Mouse (Mus musculus) intestine, embryonic 15.5 days (tissue): ENCODE results near the gene Reps2. TPM values are rescaled to one million over a fixed set of nuclear protein-coding genes. Genes with fewer than 3 reads are reported as not detected.

ENCODE experiments used
- ATAC-seq: fragments of 200-750 bp; cut with Nextera tagmentation; 2 replicates; pipeline ENCODE4 v1.8.0; 2017; ENCODE audit warnings: moderate TSS enrichment, moderate library complexity
- H3K27ac ChIP-seq: fragments of 300-500 bp; sonication (generic); 2 replicates; pipeline ENCODE4 v1.5.1; 2015; ENCODE audit warnings: mild to moderate bottlenecking, inconsistent platforms
- H3K27me3 ChIP-seq: fragments of 300-500 bp; sonication (generic); replicated peaks from 2 replicates; pipeline ENCODE4 v1.6.1; 2015; ENCODE audit warnings: inconsistent platforms
- H3K36me3 ChIP-seq: fragments of 300-500 bp; sonication (generic); 2 replicates; pipeline ENCODE4 v1.6.1; 2015; ENCODE audit warnings: inconsistent platforms
- H3K4me1 ChIP-seq: fragments of 300-500 bp; sonication (generic); replicated peaks from 2 replicates; pipeline ENCODE4 v1.6.1; 2015; ENCODE audit warnings: inconsistent platforms
- H3K4me2 ChIP-seq: fragments of 300-500 bp; sonication (generic); replicated peaks from 2 replicates; pipeline ENCODE4 v1.6.1; 2015; ENCODE audit warnings: mild to moderate bottlenecking, inconsistent platforms
- H3K4me3 ChIP-seq: fragments of 300-500 bp; sonication (generic); replicated peaks from 2 replicates; pipeline ENCODE4 v1.5.1; 2015; ENCODE audit warnings: inconsistent platforms
- H3K9ac ChIP-seq: fragments of 300-500 bp; sonication (generic); 2 replicates; pipeline ENCODE4 v1.6.1; 2015; ENCODE audit warnings: inconsistent platforms
- H3K9me3 ChIP-seq: fragments of 300-500 bp; sonication (generic); 2 replicates; pipeline ENCODE4 v1.6.1; 2016; ENCODE audit warnings: inconsistent platforms
- WGBS: fragments of 180-500 bp; shearing (Covaris S2); methylation state at CpG from one replicate; pipeline ENCODE4 v1.1.7; 2015; 5-methylcytosine and 5-hydroxymethylcytosine counted together
- polyA plus RNA-seq: library from polyadenylated mRNA; unstranded; fragments of >200 nt; fragmentation: Nextera tagmentation; extraction: Ambion mirVana; gene quantifications from 2 replicates; pipeline ENCODE4 v1.2.1, GENCODE M21; 2015

Gene Reps2
- polyA plus RNA-seq, 1 experiment from 2014 or later = 0.48 TPM

- H3K36me3 ChIP-seq = no peaks in the 10 kb centered on the region
- H3K27me3 ChIP-seq = no peaks in the 10 kb centered on the region; the same call in 1 of the 2 replicates
- 64% methylated on average over 7 of the region's 7 CpGs for WGBS
- no peak overlapping the region for H3K27ac ChIP-seq
- no peaks in the 10 kb centered on the region for H3K9me3 ChIP-seq
- H3K4me2 ChIP-seq = no peak overlapping the region
- H3K4me1 ChIP-seq = no peaks in the 10 kb centered on the region
- H3K4me3 ChIP-seq = no peak overlapping the region
- no peak for ATAC-seq
- H3K9ac ChIP-seq = no peak overlapping the region
Measured at GRCm38 (mm10) chrX:162453821-162454402, 189.5 kb downstream of the Reps2 start.

GRCm38 (mm10) chrX:162452642-162453041 lies 190.8 kb downstream of the Reps2 start:
- Histone ChIP-seq H3K27ac (no peak overlapping the region), H3K9me3 (no peaks in the 10 kb centered on the region), H3K4me3 (no peak overlapping the region), H3K27me3 (no peaks in the 10 kb centered on the region; the same call in 1 of the 2 replicates), H3K9ac (no peak overlapping the region), H3K36me3 (no peaks in the 10 kb centered on the region), H3K4me1 (no peaks in the 10 kb centered on the region), H3K4me2 (no peak overlapping the region)
- ATAC-seq = no peak

- Histone ChIP-seq H3K9ac (no peak overlapping the region), H3K27me3 (no peaks in the 10 kb centered on the region; the same call in 1 of the 2 replicates)
- WGBS = 73% methylated on average over 6 of the region's 6 CpGs
Measured at GRCm38 (mm10) chrX:162447974-162448373, 195.5 kb downstream of the Reps2 start.

GRCm38 (mm10) chrX:162446678-162447318 lies 196.7 kb downstream of the Reps2 start:
- no peaks in the 10 kb centered on the region for H3K36me3 ChIP-seq
- no peak overlapping the region for H3K27ac ChIP-seq
- no peak overlapping the region for H3K4me3 ChIP-seq
- WGBS = 85% methylated on average over 2 of the region's 2 CpGs
- no peaks in the 10 kb centered on the region for H3K9me3 ChIP-seq
- no peak overlapping the region for H3K9ac ChIP-seq
- no peak overlapping the region for H3K4me2 ChIP-seq
- no peak for ATAC-seq
- no peaks in the 10 kb centered on the region; the same call in 1 of the 2 replicates for H3K27me3 ChIP-seq
- H3K4me1 ChIP-seq = no peaks in the 10 kb centered on the region

More at GRCm38 (mm10) chrX:162447974-162448373, 195.5 kb downstream of the Reps2 start:
- Histone ChIP-seq H3K4me1 (no peaks in the 10 kb centered on the region), H3K4me3 (no peak overlapping the region), H3K9me3 (no peaks in the 10 kb centered on the region), H3K36me3 (no peaks in the 10 kb centered on the region), H3K4me2 (no peak overlapping the region), H3K27ac (no peak overlapping the region)
- no peak for ATAC-seq

- 92% methylated on average over 1 of the region's 1 CpGs for WGBS
- Histone ChIP-seq H3K27me3 (no peaks in the 10 kb centered on the region), H3K27ac (no peak overlapping the region), H3K9me3 (no peaks in the 10 kb centered on the region), H3K4me1 (no peaks in the 10 kb centered on the region), H3K4me2 (no peak overlapping the region), H3K9ac (no peak overlapping the region), H3K4me3 (no peak overlapping the region), H3K36me3 (no peaks in the 10 kb centered on the region)
- ATAC-seq = no peak
Measured at GRCm38 (mm10) chrX:162443387-162443786, 200.1 kb downstream of the Reps2 start.

- H3K9ac ChIP-seq = no peak overlapping the region
- H3K4me2 ChIP-seq = no peak overlapping the region
- no peak for ATAC-seq
- H3K4me1 ChIP-seq = no peaks in the 10 kb centered on the region
- no peak overlapping the region for H3K4me3 ChIP-seq
- H3K9me3 ChIP-seq = no peaks in the 10 kb centered on the region
- H3K27me3 ChIP-seq = no peaks in the 10 kb centered on the region
- no peaks in the 10 kb centered on the region for H3K36me3 ChIP-seq
- H3K27ac ChIP-seq = no peak overlapping the region
- 61% methylated on average over 1 of the region's 1 CpGs for WGBS
Measured at GRCm38 (mm10) chrX:162442970-162443369, 200.5 kb downstream of the Reps2 start.

- Histone ChIP-seq H3K9ac (no peak overlapping the region), H3K27ac (no peak overlapping the region), H3K36me3 (no peaks in the 10 kb centered on the region), H3K4me2 (no peak overlapping the region), H3K9me3 (no peaks in the 10 kb centered on the region), H3K4me1 (no peaks in the 10 kb centered on the region), H3K4me3 (no peak overlapping the region), H3K27me3 (no peaks in the 10 kb centered on the region; the same call in 1 of the 2 replicates)
- WGBS = 68% methylated on average over 5 of the region's 5 CpGs
- ATAC-seq = peak; percentile 51; the same call in 1 of the 2 replicates
Measured at GRCm38 (mm10) chrX:162432776-162433543, 210.5 kb downstream of the Reps2 start.

- H3K4me2 ChIP-seq = no peak overlapping the region
- no peak for ATAC-seq
- H3K27me3 ChIP-seq = no peaks in the 10 kb centered on the region
- no peaks in the 10 kb centered on the region for H3K36me3 ChIP-seq
- H3K9ac ChIP-seq = no peak overlapping the region
- 61% methylated on average over 3 of the region's 3 CpGs for WGBS
- no peaks in the 10 kb centered on the region for H3K9me3 ChIP-seq
- no peaks in the 10 kb centered on the region for H3K4me1 ChIP-seq
- H3K4me3 ChIP-seq = no peak overlapping the region
- H3K27ac ChIP-seq = no peak overlapping the region
Measured at GRCm38 (mm10) chrX:162427698-162428097, 215.8 kb downstream of the Reps2 start.

- 64% methylated on average over 3 of the region's 3 CpGs for WGBS
- Histone ChIP-seq H3K27ac (no peak overlapping the region), H3K9me3 (no peaks in the 10 kb centered on the region), H3K36me3 (no peaks in the 10 kb centered on the region), H3K4me3 (no peak overlapping the region), H3K9ac (no peak overlapping the region), H3K4me2 (no peak overlapping the region), H3K4me1 (no peaks in the 10 kb centered on the region), H3K27me3 (no peaks in the 10 kb centered on the region)
- no peak for ATAC-seq
Measured at GRCm38 (mm10) chrX:162419431-162419830, 224.0 kb downstream of the Reps2 start.

- WGBS = 82% methylated on average over 2 of the region's 2 CpGs
- Histone ChIP-seq H3K9ac (no peak overlapping the region), H3K9me3 (no peaks in the 10 kb centered on the region), H3K36me3 (no peaks in the 10 kb centered on the region), H3K4me2 (no peak overlapping the region), H3K27me3 (no peaks in the 10 kb centered on the region; the same call in 1 of the 2 replicates), H3K4me3 (no peak overlapping the region), H3K27ac (no peak overlapping the region), H3K4me1 (no peaks in the 10 kb centered on the region)
- no peak for ATAC-seq
Measured at GRCm38 (mm10) chrX:162413124-162413523, 230.3 kb downstream of the Reps2 start.

GRCm38 (mm10) chrX:162407291-162407690 lies 236.2 kb downstream of the Reps2 start:
- H3K4me2 ChIP-seq = no peak overlapping the region
- no peaks in the 10 kb centered on the region for H3K36me3 ChIP-seq
- no peak overlapping the region for H3K27ac ChIP-seq
- no peaks in the 10 kb centered on the region for H3K9me3 ChIP-seq
- ATAC-seq = no peak
- WGBS = 81% methylated on average over 4 of the region's 4 CpGs
- H3K4me3 ChIP-seq = no peak overlapping the region
- H3K4me1 ChIP-seq = no peaks in the 10 kb centered on the region
- no peaks in the 10 kb centered on the region for H3K27me3 ChIP-seq
- H3K9ac ChIP-seq = no peak overlapping the region

GRCm38 (mm10) chrX:162402487-162402886 lies 241.0 kb downstream of the Reps2 start:
- ATAC-seq = no peak
- no peaks in the 10 kb centered on the region for H3K36me3 ChIP-seq
- 70% methylated on average over 3 of the region's 3 CpGs for WGBS

More at GRCm38 (mm10) chrX:162402487-162402886, 241.0 kb downstream of the Reps2 start:
- H3K4me1 ChIP-seq = no peaks in the 10 kb centered on the region
- no peaks in the 10 kb centered on the region for H3K9me3 ChIP-seq
- no peak overlapping the region for H3K4me2 ChIP-seq
- no peak overlapping the region for H3K27ac ChIP-seq
- no peak overlapping the region for H3K9ac ChIP-seq
- H3K27me3 ChIP-seq = no peaks in the 10 kb centered on the region
- H3K4me3 ChIP-seq = no peak overlapping the region
